Mouse (Mus musculus): ENCODE results near the gene Usp19.

The Usp19 gene

DNA sequence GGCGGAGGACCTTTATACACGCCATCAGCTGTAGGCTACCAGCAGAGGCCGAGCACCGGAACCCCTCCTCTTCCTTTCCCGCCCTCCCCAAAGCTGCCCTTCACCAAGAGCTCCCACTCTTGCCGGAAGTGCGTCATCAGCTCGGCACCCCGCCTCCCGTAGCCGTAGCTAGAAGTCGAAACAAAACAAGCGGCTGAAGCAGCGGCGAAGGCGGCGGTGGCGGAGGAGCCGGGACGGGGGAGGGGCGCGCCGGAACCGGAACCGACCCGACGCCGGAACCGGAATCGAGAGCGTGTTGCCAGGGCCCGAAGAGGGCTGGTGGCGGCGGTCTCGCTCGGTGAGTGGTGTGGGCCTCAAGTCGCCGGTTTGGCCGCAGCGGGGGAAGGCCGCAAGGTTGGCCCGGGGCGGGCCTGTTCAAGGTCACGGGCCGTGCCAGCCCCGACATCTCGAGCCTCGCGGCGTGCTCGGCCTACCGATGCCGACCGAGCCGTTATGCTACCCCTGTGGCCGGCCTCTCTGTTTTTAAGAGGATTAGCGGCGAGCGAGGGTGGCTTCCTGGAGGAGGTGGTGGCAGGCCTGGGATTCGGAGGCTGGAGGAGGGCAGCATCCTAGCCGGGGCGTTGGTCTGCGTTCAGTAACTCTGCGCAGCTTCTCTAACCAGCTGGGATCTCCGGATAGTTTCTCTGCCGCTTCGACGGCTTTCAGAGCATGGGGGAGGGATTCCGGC, at the start of gene Usp19:
Gene Usp19, plus strand, starts transcription at position 44 of the 727 bp plus-strand sequence.
- peak; percentile 95 for DNase-seq (ENCODE audit: low spot score)

- no peak for DNase-seq (ENCODE audit: low spot score)
Observed at GRCm38 (mm10) chr9:108441236-108441919, 49.0 kb upstream of the Usp19 start.

- no peak for DNase-seq (ENCODE audit: low spot score)
Observed at GRCm38 (mm10) chr9:108445125-108445524, 45.3 kb upstream of the Usp19 start.

GRCm38 (mm10) chr9:108449860-108450259, 40.5 kb upstream of the Usp19 start:
- DNase-seq (ENCODE audit: low spot score), result no peak

DNA sequence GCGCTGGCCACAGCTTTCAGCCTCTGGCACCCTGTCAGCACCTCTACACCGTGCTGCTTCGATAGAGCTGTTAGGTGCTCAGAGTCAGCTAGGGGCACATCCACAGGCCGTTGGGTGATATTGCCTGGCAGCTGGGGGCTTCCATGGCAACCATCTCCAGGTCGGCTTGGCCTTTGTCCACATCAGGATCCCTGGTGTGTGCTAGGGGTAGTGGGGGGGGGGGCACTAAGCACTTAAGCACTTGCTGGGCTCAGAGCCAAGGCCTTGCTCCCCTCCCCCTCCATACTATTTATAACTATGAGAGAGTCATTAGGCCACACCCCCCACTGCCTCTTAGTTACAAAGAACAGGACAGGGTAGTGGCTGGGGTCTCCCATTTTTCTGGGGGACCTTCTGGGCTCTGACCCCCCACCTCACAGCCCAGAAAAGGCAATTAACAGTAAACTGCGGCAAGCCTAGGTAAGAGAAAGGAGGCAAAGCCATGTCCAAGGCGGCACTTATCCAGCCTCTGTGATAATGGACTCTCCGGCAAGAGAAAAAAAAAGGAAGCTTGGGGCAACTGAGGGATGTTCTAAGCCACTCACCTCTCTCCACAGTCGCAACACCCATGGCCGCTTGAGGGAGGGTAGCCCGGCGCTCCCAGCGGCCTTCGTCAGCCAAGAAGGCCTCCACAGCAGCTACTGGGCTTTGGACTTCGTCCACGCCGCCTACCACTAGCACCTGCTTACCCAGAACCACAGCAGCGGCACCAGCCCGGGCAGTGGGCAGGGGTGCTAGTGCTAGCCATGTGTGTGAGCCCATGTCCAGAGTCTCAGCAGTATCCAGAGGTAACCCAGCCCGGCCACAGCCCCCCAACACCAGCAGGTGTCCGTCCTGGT, 39.9 kb upstream of the Usp19 start:
- no peak for DNase-seq (ENCODE audit: low spot score)

DNA sequence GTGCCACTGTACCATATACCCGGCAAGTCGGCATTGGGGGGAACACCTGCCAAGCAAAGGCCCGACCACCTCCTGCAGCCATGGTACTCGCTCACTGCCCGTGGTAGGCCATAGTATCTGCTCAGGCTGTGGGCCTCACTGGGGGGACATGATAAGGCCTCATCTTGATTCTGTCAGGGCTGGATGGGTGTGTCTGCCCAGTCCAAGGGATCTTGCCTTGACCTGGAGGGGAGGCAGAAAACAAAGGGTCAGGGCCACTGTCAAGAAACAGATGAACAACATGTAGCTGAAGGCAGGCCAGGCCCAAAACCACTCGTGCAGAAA, 39.3 kb upstream of the Usp19 start:
- no peak for DNase-seq (ENCODE audit: low spot score)

DNA sequence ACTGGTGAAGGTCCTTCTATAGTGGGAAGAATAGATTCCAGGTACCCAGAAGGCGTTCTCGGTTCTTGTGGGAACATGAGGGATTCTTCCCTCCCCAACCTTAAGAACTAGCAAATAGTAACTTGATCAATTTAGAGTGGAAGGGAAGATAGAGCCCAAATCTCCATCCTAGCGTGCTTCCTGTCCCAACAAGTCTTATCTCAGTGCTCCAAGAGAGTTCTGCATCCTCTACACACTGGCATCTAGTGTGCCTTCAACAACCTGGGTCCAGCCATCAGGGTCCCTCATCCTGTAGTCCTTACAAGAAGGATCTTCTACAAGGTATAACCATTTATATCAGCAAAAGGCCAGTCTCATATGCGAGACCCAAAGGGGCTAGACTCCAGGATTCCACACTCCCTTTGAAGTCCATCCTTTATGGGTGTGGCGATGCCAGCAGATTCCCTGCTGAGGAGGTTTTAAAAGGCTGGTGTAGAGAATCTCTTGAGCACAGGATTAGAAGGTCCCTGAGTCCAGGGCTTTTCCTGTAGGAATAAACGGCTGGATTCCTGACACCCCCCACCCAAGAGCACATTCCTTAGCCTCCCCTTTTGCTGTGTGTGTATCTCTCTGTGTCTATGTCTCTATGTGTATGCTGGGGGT, 38.8 kb upstream of the Usp19 start:
- DNase-seq (ENCODE audit: low spot score), result no peak

GRCm38 (mm10) chr9:108452291-108452906, 38.0 kb upstream of the Usp19 start:
- DNase-seq (ENCODE audit: low spot score), result peak; percentile 86

GRCm38 (mm10) chr9:108452911-108453310, 37.5 kb upstream of the Usp19 start:
- no peak for DNase-seq (ENCODE audit: low spot score)

DNA sequence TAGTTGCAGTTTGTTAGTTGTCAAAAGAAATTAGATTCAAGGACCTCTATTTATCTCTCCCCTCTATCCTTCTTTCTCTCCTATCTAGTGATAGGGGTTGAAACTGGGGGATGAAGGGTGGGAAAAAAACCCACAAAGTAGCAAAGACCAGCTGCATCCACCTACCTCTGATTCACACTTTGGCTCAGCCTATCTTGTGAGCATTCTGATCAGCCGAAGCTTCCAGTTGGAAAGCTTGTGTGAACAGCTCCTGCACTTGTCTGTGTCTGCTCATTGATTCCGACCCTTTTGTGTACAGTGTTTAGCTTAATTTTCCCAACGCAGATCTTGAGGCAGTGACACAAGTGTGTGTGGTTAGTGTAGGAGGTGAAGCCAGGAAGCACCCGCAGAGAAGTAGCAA, 36.9 kb upstream of the Usp19 start:
- DNase-seq (ENCODE audit: low spot score), result no peak

GRCm38 (mm10) chr9:108454429-108454828, 36.0 kb upstream of the Usp19 start:
- no peak for DNase-seq (ENCODE audit: low spot score)

DNA sequence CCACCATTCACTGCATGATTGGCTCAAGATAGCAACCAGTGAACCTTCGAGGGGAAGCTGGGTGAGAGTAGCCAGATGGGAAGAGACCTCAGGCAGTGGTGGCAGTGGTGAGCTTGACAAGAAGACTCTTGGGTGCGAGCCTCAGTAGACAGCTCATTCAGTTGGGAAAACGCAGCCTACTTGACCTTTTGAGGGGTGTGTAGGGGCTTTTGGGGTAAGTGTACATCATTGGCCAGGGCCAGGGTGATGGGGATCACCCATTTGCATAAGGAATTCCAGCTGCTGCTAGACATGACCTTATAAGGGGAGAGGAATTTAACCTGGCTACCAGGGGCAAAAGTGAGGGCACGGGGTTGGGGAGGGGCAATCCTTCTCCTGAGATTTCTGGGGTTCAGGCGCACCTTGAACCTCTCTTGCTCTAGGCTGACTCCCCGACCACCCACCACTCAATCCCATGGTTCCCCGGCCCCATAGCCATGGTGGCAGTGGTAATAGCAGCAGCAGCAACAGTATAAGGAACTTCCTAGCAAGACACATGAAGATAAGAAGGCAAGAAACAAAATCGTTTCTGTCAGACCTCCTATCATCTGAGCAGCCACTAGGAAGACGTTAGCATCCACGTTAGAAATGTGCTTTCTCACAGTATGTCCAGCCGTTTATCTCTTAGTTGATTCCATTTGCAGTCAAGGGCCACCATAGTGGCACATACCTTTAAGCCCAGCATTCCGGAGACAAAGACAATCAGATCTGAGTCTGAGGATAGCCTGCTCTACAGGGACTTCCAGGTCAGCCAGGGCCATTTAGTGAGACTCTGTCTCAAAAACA, 34.4 kb upstream of the Usp19 start:
- no peak for DNase-seq (ENCODE audit: low spot score)

GRCm38 (mm10) chr9:108456953-108457352, 33.4 kb upstream of the Usp19 start:
- DNase-seq (ENCODE audit: low spot score), result no peak

DNA sequence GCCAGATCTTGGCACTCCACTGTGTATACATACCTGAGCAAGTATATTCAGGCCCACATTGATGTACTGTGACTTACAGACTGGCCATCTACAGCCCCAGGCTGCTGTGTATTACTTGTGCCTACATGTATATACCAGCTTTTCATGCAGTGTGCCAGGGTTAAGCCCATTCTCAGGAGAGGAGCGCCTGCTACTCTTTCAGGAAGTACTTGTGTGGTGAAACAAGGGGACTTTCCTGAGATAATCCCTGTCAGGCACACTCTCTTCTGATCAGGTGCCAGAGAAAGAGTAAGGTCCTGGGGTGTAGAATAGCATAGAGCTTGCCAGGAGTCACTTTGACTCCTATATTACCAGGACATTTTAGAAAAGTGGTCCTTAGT, 30.5 kb upstream of the Usp19 start:
- no peak for DNase-seq (ENCODE audit: low spot score)

DNA sequence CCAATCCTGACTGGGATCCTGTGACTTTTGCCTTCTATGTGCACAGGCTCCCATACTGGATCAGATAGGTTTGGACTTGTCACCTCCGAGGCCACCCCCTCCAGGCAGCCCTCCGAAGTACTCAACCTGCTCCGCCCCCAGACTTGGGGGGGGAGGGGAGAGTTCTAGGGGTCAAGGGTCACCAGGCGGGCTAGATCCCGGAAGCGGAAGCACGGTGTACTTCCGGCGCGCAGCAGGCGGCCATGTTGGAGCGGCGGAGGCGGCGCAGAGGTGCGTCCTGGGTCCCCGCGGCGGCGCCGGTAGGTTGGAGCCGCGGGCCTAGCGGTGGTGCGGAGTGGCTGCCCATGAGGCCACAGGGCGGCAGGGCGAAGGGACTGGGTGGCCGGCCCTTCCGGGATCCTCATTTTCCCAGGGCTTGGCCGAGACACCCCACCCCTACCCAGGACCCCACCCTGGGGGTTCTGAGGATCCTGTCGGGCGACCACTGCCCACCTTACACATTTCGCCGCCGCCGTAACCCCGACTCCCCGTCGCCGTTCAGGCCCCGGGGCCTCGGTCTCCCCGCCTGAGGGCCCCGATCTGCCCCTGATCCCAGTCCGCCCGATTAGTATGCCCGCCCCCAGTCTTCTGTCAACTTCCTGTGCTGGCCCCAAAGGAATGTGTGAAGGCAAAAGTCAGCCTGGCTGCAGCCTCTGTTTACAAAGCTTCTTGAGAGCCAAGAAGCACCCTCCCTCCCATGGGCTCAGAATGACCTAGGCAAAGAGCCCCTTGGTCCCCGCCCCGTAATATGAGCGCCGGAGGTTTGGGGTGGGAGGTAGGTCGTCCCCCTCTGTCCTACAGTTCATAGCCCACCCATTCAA, 29.9 kb upstream of the Usp19 start, which contains the start of gene Ccdc71:
Gene Ccdc71, plus strand, starts transcription at position 209 of the 860 bp plus-strand sequence.
- peak; percentile 87 for DNase-seq (ENCODE audit: low spot score)

GRCm38 (mm10) chr9:108461181-108461631, 29.2 kb upstream of the Usp19 start, which contains the start of gene Klhdc8b:
Gene Klhdc8b (minus strand): TSS chr9:108461581.
- DNase-seq (ENCODE audit: low spot score), result no peak

DNA sequence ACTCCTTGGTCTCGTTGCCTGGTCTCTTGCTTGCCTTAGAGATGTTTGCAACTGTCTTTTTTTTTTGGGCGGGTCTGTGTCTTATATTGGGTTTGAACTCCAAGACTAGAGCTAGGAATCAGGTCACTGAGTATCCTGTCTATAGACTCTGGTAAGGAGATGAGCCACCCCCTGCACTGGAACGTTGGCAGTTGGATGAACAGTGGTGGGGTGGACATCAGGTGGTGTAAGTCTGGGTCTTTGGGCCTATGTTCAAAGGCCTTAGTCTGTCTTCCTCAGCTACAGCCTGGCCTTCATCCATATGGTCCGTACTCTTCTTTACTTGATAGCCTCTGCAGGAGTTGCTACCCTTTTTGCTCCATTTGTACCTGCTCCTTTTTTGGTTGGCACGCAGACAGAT, 28.7 kb upstream of the Usp19 start:
- no peak for DNase-seq (ENCODE audit: low spot score)

DNA sequence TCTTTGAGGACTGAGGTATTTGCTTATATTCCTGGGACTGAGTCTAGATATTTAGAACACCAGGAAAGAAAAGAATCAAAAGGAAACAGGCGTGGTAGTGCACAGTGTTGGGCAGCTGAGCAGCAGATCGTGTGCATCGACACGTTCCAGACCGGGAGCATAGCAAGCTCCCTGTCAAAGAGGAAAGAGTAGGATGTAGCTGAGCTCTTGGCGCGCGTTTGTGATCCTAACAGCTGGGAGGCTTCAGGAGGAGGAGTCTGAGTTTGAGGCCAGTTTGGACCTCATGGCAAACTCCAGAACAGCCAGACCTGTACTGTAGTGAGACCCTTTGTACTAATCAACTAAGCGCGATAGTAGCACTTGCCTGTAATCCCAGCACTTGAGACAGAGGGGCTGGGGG, 28.2 kb upstream of the Usp19 start:
- DNase-seq (ENCODE audit: low spot score), result peak; percentile 52

- peak; percentile 63 for DNase-seq (ENCODE audit: low spot score)
Observed at GRCm38 (mm10) chr9:108463713-108464112, 26.7 kb upstream of the Usp19 start.

- no peak for DNase-seq (ENCODE audit: low spot score)
Observed at GRCm38 (mm10) chr9:108466219-108466618, 24.2 kb upstream of the Usp19 start.

All from testis, postnatal 14 days (tissue).